Mouse (Mus musculus) bone marrow macrophage, adult 2 months (primary cell): ENCODE data around the gene Nanog. TPM values are rescaled to one million over a fixed set of nuclear protein-coding genes. Genes with fewer than 3 reads are reported as not detected.

Experiments
- H3K27ac ChIP-seq: 2 replicates; pipeline ENCODE4 v1.5.1; 2012; ENCODE audit warnings: low read depth, low read length; ENCODE audit not compliant: insufficient read depth
- H3K4me1 ChIP-seq: 2 replicates; pipeline ENCODE4 v1.6.1; 2012; ENCODE audit warnings: low read length; ENCODE audit not compliant: control insufficient read depth, insufficient read depth
- H3K4me3 ChIP-seq: 2 replicates; pipeline ENCODE4 v1.5.1; 2012; ENCODE audit warnings: mild to moderate bottlenecking, low read length, moderate library complexity; ENCODE audit not compliant: insufficient read depth
- CTCF ChIP-seq: IDR thresholded peaks from 2 replicates; pipeline ENCODE4 v1.5.1; 2012; ENCODE audit warnings: low read depth, mild to moderate bottlenecking, low read length, moderate library complexity
- POLR2A ChIP-seq: IDR thresholded peaks from 2 replicates; pipeline ENCODE4 v1.6.1; 2012; ENCODE audit warnings: mild to moderate bottlenecking, low read depth, low read length, borderline replicate concordance
- polyA plus RNA-seq: library from polyadenylated mRNA; stranded (reverse); fragments of >200 nt; gene quantifications from 2 replicates; pipeline ENCODE4 v1.2.4, GENCODE M21; 2012; ENCODE audit not compliant: missing spikeins, insufficient read depth, insufficient read length

Gene Nanog
- polyA plus RNA-seq, 1 experiment, result not detected

- TF ChIP-seq POLR2A (no peak), CTCF (peak; percentile 64)
- no peak overlapping the region for H3K4me3 ChIP-seq
Measured at GRCm38 (mm10) chr6:122739952-122740351, 32.7 kb downstream of the Nanog start.

GRCm38 (mm10) chr6:122741460-122742227, 34.4 kb downstream of the Nanog start:
- H3K27ac ChIP-seq, result no peak overlapping the region
- peak overlapping the region; percentile 60 for H3K4me3 ChIP-seq
- TF ChIP-seq POLR2A (no peak), CTCF (no peak)
- peaks cover 17% of the 10 kb centered on the region for H3K4me1 ChIP-seq

More at GRCm38 (mm10) chr6:122739952-122740351, 32.7 kb downstream of the Nanog start:
- no peak overlapping the region for H3K27ac ChIP-seq
- peaks cover 17% of the 10 kb centered on the region for H3K4me1 ChIP-seq

- Histone ChIP-seq H3K27ac (no peak overlapping the region), H3K4me1 (peaks cover 17% of the 10 kb centered on the region), H3K4me3 (peak overlapping the region; percentile 60)
- TF ChIP-seq POLR2A (no peak), CTCF (no peak)
Measured at GRCm38 (mm10) chr6:122742228-122742899, 35.1 kb downstream of the Nanog start.

GRCm38 (mm10) chr6:122743353-122743752, 36.1 kb downstream of the Nanog start:
- H3K27ac ChIP-seq, result no peak overlapping the region
- peaks cover 17% of the 10 kb centered on the region for H3K4me1 ChIP-seq
- no peak overlapping the region for H3K4me3 ChIP-seq
- TF ChIP-seq CTCF (no peak), POLR2A (no peak)

GRCm38 (mm10) chr6:122744505-122745249, 37.4 kb downstream of the Nanog start:
- no peak for TF ChIP-seq CTCF
- no peak for TF ChIP-seq POLR2A
- Histone ChIP-seq H3K4me1 (peaks cover 14% of the 10 kb centered on the region), H3K27ac (no peak overlapping the region), H3K4me3 (no peak overlapping the region)

- H3K4me1 ChIP-seq, result no peaks in the 10 kb centered on the region
- no peak overlapping the region for H3K27ac ChIP-seq
- H3K4me3 ChIP-seq, result no peak overlapping the region
- TF ChIP-seq POLR2A (no peak), CTCF (no peak)
Measured at GRCm38 (mm10) chr6:122750579-122750978, 43.3 kb downstream of the Nanog start.

- H3K4me3 ChIP-seq, result no peak overlapping the region
- H3K27ac ChIP-seq, result no peak overlapping the region
- TF ChIP-seq POLR2A (no peak), CTCF (no peak)
- H3K4me1 ChIP-seq, result peaks cover 20% of the 10 kb centered on the region
Measured at GRCm38 (mm10) chr6:122755913-122756312, 48.6 kb downstream of the Nanog start.

- H3K4me1 ChIP-seq, result peaks cover 28% of the 10 kb centered on the region
- TF ChIP-seq CTCF (no peak), POLR2A (no peak)
- no peak overlapping the region for H3K4me3 ChIP-seq
- no peak overlapping the region for H3K27ac ChIP-seq
Measured at GRCm38 (mm10) chr6:122758732-122759131, 51.4 kb downstream of the Nanog start.

- no peak overlapping the region for H3K4me3 ChIP-seq
- no peak for TF ChIP-seq CTCF
- no peak for TF ChIP-seq POLR2A
- H3K4me1 ChIP-seq, result peaks cover 33% of the 10 kb centered on the region
- H3K27ac ChIP-seq, result no peak overlapping the region
Measured at GRCm38 (mm10) chr6:122761011-122761599, 53.8 kb downstream of the Nanog start.
